Mouse (Mus musculus): ENCODE data around the gene Nap1l1. TPM values are rescaled to one million over a fixed set of nuclear protein-coding genes. Genes with fewer than 3 reads are reported as not detected.

The Nap1l1 gene
- polyA plus RNA-seq, 1 experiment: 309 TPM

DNA sequence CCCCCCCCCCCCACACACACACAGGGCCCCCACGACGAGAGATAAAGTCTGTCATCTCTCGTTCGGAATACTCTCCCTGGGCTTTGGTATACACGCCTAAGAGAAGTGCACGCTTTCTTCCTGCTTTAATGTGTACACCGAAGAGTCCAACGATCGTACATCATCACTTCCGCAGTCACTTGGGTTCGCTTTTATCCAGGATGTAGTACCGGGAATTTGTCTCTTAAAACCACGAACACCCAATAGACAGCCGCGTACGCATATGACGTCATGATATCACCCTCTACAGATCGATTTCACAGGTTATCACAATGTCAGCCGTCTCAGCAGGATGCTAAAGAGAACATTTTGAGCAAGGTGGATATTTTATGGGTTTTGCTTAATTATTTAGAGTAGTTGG lies 64.4 kb downstream of the Nap1l1 start:
- Histone ChIP-seq H3K27ac (ENCODE audit: control insufficient read depth, insufficient read depth, low read depth, low read length, poor library complexity) (no peak overlapping the region), H3K4me3 (replicated peaks; ENCODE audit: control insufficient read depth, low read depth, low read length) (no peak overlapping the region), H3K4me1 (ENCODE audit: control insufficient read depth, insufficient read depth, low read length) (peaks cover 2% of the 10 kb centered on the region; the same call in 1 of the 2 replicates)
- 91% methylated on average over 19 of the region's 19 CpGs for WGBS
- no peak for TF ChIP-seq CTCF (IDR thresholded peaks at IDR 0.05; ENCODE audit: control insufficient read depth, insufficient read depth, low read length)
- no peak for TF ChIP-seq POLR2A (IDR thresholded peaks at IDR 0.05; ENCODE audit: borderline replicate concordance, control insufficient read depth, low read depth, low read length)

DNA sequence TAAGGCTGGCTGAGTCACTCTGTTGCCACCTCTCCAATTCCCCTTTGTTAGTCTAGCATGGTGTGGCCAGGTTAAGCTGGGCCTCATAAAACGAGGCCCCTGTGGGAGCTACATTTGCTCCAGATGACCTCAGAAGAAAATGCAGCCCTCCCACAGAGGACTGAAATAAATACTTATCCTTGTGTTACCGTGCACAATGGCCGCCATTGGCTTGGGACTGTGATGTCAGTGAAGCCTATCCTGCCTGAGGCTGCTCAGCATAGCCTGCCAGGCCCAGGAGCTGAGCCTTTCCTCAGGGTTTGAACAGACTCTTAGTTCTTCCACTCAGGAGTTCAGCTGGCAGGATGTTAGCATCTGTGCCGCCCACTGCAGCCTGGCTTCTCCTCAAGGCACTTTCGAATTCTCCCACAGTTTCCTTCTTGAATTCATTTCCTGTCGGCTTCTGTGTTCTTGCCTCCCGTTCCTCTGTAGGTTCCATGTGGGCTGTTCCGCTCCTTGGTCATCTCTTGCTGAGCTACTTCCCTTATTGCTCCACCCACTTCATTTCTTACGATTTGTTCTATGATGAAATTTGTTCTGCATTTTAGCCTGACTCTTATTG lies 66.8 kb downstream of the Nap1l1 start:
- WGBS: 3% methylated on average over 9 of the region's 9 CpGs
- H3K4me1 ChIP-seq (ENCODE audit: control insufficient read depth, insufficient read depth, low read length): peaks cover 4% of the 10 kb centered on the region
- no peak for TF ChIP-seq POLR2A (IDR thresholded peaks at IDR 0.05; ENCODE audit: borderline replicate concordance, control insufficient read depth, low read depth, low read length)
- no peak for TF ChIP-seq CTCF (IDR thresholded peaks at IDR 0.05; ENCODE audit: control insufficient read depth, insufficient read depth, low read length)
- H3K27ac ChIP-seq (ENCODE audit: control insufficient read depth, insufficient read depth, low read depth, low read length, poor library complexity): peak overlapping the region; percentile 82
- peak overlapping the region; percentile 52 for H3K4me3 ChIP-seq (replicated peaks; ENCODE audit: control insufficient read depth, low read depth, low read length)

DNA sequence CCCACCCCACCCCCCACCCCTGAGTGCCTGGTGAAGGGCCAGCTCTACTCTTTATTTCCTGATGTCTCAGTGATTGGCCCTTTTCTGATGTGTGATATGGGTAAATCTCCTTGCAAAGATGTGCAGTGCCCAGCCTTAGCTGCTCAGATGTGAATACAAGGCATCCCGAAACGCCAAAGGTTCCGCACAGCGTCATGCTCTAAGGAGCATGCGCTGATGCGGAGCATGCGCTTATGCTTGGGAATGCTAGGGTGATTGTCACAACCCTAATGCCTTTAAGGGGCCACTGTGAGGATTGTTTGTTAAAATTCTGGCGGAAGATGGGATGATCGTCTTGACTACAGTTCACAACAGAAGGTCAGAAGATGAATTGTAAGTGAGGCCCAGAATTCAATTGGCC lies 67.7 kb downstream of the Nap1l1 start:
- Histone ChIP-seq H3K27ac (ENCODE audit: control insufficient read depth, insufficient read depth, low read depth, low read length, poor library complexity) (no peak overlapping the region), H3K4me3 (replicated peaks; ENCODE audit: control insufficient read depth, low read depth, low read length) (no peak overlapping the region), H3K4me1 (ENCODE audit: control insufficient read depth, insufficient read depth, low read length) (peaks cover 4% of the 10 kb centered on the region)
- TF ChIP-seq POLR2A (IDR thresholded peaks at IDR 0.05; ENCODE audit: borderline replicate concordance, control insufficient read depth, low read depth, low read length) (no peak), CTCF (IDR thresholded peaks at IDR 0.05; ENCODE audit: control insufficient read depth, insufficient read depth, low read length) (no peak)
- 88% methylated on average over 9 of the region's 9 CpGs for WGBS

DNA sequence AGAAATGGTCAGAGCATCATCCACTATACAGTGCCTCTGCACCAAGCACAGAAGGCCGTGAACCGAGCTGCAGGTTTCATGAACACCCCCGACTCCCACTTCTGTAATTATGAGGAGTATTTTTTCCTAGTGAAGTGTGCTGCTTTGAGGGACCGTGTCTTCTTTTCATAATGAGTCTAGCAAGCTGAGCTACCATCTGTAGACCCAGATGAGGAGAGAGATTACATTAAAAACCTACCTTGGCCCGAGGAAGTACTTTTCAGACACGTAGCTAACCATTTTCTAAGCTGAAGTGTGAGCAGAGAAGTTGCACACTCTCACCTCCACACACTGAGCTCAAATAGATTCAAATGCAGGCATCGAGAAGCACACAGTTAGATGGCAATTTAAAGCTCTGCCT lies 70.1 kb downstream of the Nap1l1 start:
- no peak overlapping the region for H3K27ac ChIP-seq (ENCODE audit: control insufficient read depth, insufficient read depth, low read depth, low read length, poor library complexity)
- peaks cover 7% of the 10 kb centered on the region for H3K4me1 ChIP-seq (ENCODE audit: control insufficient read depth, insufficient read depth, low read length)
- 73% methylated on average over 7 of the region's 7 CpGs for WGBS

DNA sequence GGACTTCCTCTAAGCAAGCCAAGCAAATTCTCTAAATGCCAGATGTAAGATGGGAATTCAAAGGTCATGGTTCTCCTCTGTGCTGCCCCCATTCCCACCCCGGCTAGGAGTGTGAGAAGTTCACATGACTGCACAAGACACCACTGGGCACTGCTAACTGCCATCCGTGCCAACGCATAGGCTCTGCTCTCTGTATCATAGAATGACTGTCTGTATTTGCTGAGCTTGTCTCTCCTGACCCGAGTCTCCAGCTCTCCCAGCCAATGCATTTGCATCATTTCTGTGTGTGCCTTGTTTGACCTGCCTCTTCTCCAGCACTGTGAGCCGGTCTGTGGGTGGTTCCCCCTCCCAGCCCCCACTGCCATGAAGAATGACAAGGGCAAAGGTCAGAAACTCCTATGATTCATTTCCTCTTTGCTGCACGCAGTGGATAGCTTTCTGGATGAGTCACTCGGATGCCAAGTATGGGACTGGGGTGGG lies 70.8 kb downstream of the Nap1l1 start:
- H3K4me3 ChIP-seq (replicated peaks; ENCODE audit: control insufficient read depth, low read depth, low read length): no peak overlapping the region
- WGBS: 50% methylated on average over 7 of the region's 7 CpGs
- TF ChIP-seq CTCF (IDR thresholded peaks at IDR 0.05; ENCODE audit: control insufficient read depth, insufficient read depth, low read length): no peak
- TF ChIP-seq POLR2A (IDR thresholded peaks at IDR 0.05; ENCODE audit: borderline replicate concordance, control insufficient read depth, low read depth, low read length): no peak
- H3K4me1 ChIP-seq (ENCODE audit: control insufficient read depth, insufficient read depth, low read length): peaks cover 7% of the 10 kb centered on the region
- no peak overlapping the region for H3K27ac ChIP-seq (ENCODE audit: control insufficient read depth, insufficient read depth, low read depth, low read length, poor library complexity)

More for the DNA sequence above, 70.1 kb downstream of the Nap1l1 start:
- TF ChIP-seq CTCF (IDR thresholded peaks at IDR 0.05; ENCODE audit: control insufficient read depth, insufficient read depth, low read length) (no peak), POLR2A (IDR thresholded peaks at IDR 0.05; ENCODE audit: borderline replicate concordance, control insufficient read depth, low read depth, low read length) (no peak)
- H3K4me3 ChIP-seq (replicated peaks; ENCODE audit: control insufficient read depth, low read depth, low read length): no peak overlapping the region

DNA sequence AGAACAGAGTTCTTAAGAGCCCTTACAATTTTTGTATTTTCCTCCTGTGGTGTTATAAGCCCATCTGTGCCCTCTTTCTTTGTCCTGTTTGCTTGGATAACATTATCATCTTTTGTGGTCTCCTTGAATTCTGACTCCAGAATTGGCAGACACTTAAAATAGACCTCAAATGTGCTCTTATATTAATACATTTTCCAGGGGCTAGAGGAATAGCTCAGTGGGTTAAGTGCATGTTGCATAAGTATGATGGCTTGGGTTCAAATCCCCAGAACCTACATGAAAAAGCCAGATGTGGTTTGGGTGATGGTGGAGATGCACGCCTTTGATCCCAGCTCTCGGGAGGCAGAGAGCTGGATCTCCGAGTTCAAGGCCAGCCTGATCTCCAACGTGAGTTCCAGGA lies 71.3 kb downstream of the Nap1l1 start:
- peaks cover 7% of the 10 kb centered on the region for H3K4me1 ChIP-seq (ENCODE audit: control insufficient read depth, insufficient read depth, low read length)
- TF ChIP-seq CTCF (IDR thresholded peaks at IDR 0.05; ENCODE audit: control insufficient read depth, insufficient read depth, low read length): no peak
- no peak for TF ChIP-seq POLR2A (IDR thresholded peaks at IDR 0.05; ENCODE audit: borderline replicate concordance, control insufficient read depth, low read depth, low read length)
- H3K27ac ChIP-seq (ENCODE audit: control insufficient read depth, insufficient read depth, low read depth, low read length, poor library complexity): no peak overlapping the region
- no peak overlapping the region for H3K4me3 ChIP-seq (replicated peaks; ENCODE audit: control insufficient read depth, low read depth, low read length)
- 84% methylated on average over 4 of the region's 4 CpGs for WGBS

DNA sequence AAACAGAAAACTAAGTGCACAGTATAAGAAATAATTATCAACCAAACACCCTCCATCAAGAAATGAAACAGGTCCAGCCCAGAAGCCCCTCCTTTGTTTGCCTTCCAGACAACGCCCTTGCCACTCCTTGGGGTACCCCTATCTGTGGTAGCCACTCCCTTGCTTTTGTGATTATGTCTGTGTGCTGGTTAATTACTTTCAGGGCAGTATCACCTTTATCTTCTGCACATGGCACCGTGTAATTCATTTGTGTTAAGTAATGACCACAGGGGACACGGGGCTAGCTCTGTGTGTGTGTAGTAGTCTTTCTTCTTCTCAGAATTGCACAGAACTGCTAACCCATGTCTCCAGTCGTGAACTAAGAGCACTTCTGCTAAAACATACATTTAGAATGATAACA lies 72.6 kb downstream of the Nap1l1 start:
- peaks cover 5% of the 10 kb centered on the region for H3K4me1 ChIP-seq (ENCODE audit: control insufficient read depth, insufficient read depth, low read length)
- H3K27ac ChIP-seq (ENCODE audit: control insufficient read depth, insufficient read depth, low read depth, low read length, poor library complexity): no peak overlapping the region
- TF ChIP-seq POLR2A (IDR thresholded peaks at IDR 0.05; ENCODE audit: borderline replicate concordance, control insufficient read depth, low read depth, low read length) (no peak), CTCF (IDR thresholded peaks at IDR 0.05; ENCODE audit: control insufficient read depth, insufficient read depth, low read length) (no peak)
- no peak overlapping the region for H3K4me3 ChIP-seq (replicated peaks; ENCODE audit: control insufficient read depth, low read depth, low read length)
- 58% methylated on average over 4 of the region's 4 CpGs for WGBS

Other genes starting within 250 kb of the Nap1l1 start
- gene Bbs10, start 174.5 kb upstream of the Nap1l1 start, polyA plus RNA-seq (2011; ENCODE audit: insufficient read depth, insufficient read length, low replicate concordance, missing spikeins): not detected in 2 replicates
- gene Phlda1, start 33.1 kb downstream of the Nap1l1 start, polyA plus RNA-seq (2011; ENCODE audit: insufficient read depth, insufficient read length, low replicate concordance, missing spikeins): 4.3 and 14.9 TPM in 2 replicates

Data from bone marrow, adult 2 months (tissue).